In genomic region chr10:80386735-80387471, GRCm38 (mm10) we compare ENCODE assay signal across 8 mouse cellular contexts. TPM values are rescaled to one million over a fixed set of nuclear protein-coding genes. Genes with fewer than 3 reads are reported as not detected.
A peak's percentile ranks its signal among the peaks of the same experiment; 100 is the strongest.
DNase-seq lines count a peak whose midpoint lies in the region; ATAC-seq and TF ChIP-seq lines count a peak whose summit lies in the region.

No protein-coding gene starts in this region.

- peak overlapping the region; percentile 90 for H3K4me3 ChIP-seq in kidney, embryonic 14.5 days (ENCODE audit: low read length)
- peak overlapping the region; percentile 34 to 69 for H3K4me3 ChIP-seq in MEL (ENCODE audit: control insufficient read depth in 1 of 2, insufficient read depth in 1 of 2, low read depth in 2 of 2, low read length in 2 of 2)
- peak overlapping the region; percentile 98 for H3K4me3 ChIP-seq in forebrain, embryonic 11.5 days (ENCODE audit: low read depth, low read length)
- peak overlapping the region; percentile 97 for H3K4me3 ChIP-seq in limb, embryonic 12.5 days (replicated peaks)
- peak overlapping the region; percentile 99 for H3K4me3 ChIP-seq in neural tube, embryonic 12.5 days

- TF ChIP-seq EP300 in MEL (IDR thresholded peaks at IDR 0.05; ENCODE audit: low read depth in 1 of 2, low read length in 2 of 2): no peak

- ATAC-seq in kidney, embryonic 14.5 days (ENCODE audit: low FRiP score, low TSS enrichment): peak; percentile 2
- 0 out of 2 replicates have a peak, but pooled peaks have one; percentile 0 for ATAC-seq in forebrain, embryonic 11.5 days (replicated peaks; ENCODE audit: low FRiP score)
- ATAC-seq in limb, embryonic 12.5 days (ENCODE audit: insufficient number of reproducible peaks, insufficient read depth, low FRiP score, low TSS enrichment, low read depth): no peak
- ATAC-seq in neural tube, embryonic 12.5 days (ENCODE audit: low FRiP score, low read depth): no peak

- no peaks in the 10 kb centered on the region for H3K27me3 ChIP-seq in kidney, embryonic 14.5 days (ENCODE audit: control insufficient read depth, insufficient read depth, low read length)
- H3K27me3 ChIP-seq in MEL (ENCODE audit: control insufficient read depth in 1 of 2, insufficient read depth in 2 of 2, low read length in 2 of 2): no peaks in the 10 kb centered on the region
- H3K27me3 ChIP-seq in forebrain, embryonic 11.5 days (ENCODE audit: control insufficient read depth, insufficient read depth, low read length): no peaks in the 10 kb centered on the region
- no peaks in the 10 kb centered on the region for H3K27me3 ChIP-seq in limb, embryonic 12.5 days
- H3K27me3 ChIP-seq in neural tube, embryonic 12.5 days (replicated peaks): no peaks in the 10 kb centered on the region

- no peak for DNase-seq in kidney, adult 18-20 months
- DNase-seq in MEL (ENCODE audit: low read depth, low spot score): peak; percentile 47
- peak; percentile 77 for DNase-seq in forebrain, embryonic 11.5 days (ENCODE audit: low spot score)
- no peak for DNase-seq in spleen, postnatal 36 days (ENCODE audit: low spot score in 2 of 2)
- no peak for DNase-seq in right cerebral cortex, adult 18-20 months

- H3K36me3 ChIP-seq in kidney, embryonic 14.5 days (ENCODE audit: control insufficient read depth, insufficient read depth, low read length): peaks cover 46% of the 10 kb centered on the region
- H3K36me3 ChIP-seq in MEL (ENCODE audit: control insufficient read depth in 1 of 2, insufficient read depth in 2 of 2, low read length in 2 of 2): peaks cover 0 to 22% of the 10 kb centered on the region in 2 experiments; a peak in 2 of 4 replicates
- H3K36me3 ChIP-seq in forebrain, embryonic 11.5 days (ENCODE audit: control insufficient read depth, insufficient read depth, low read length): peaks cover 10% of the 10 kb centered on the region
- peaks cover 59% of the 10 kb centered on the region for H3K36me3 ChIP-seq in limb, embryonic 12.5 days
- H3K36me3 ChIP-seq in neural tube, embryonic 12.5 days: peaks cover 54% of the 10 kb centered on the region

- H3K4me2 ChIP-seq in kidney, embryonic 14.5 days (replicated peaks; ENCODE audit: low read depth, low read length): peak overlapping the region; percentile 94
- H3K4me2 ChIP-seq in forebrain, embryonic 11.5 days (ENCODE audit: low read depth, low read length, severe bottlenecking): peak overlapping the region; percentile 80
- H3K4me2 ChIP-seq in limb, embryonic 12.5 days: peak overlapping the region; percentile 94
- H3K4me2 ChIP-seq in neural tube, embryonic 12.5 days (replicated peaks): peak overlapping the region; percentile 96

- TF ChIP-seq CTCF in MEL (IDR thresholded peaks at IDR 0.05 in 2 of 3, conservative IDR thresholded peaks at IDR 0.05 in 1 of 3; ENCODE audit: control insufficient read depth in 1 of 3, insufficient read depth in 1 of 3, low read depth in 2 of 3, low read length in 3 of 3, poor library complexity in 1 of 3, severe bottlenecking in 1 of 3): no peak

- H3K9me3 ChIP-seq in kidney, embryonic 14.5 days (ENCODE audit: control insufficient read depth, low read length): no peaks in the 10 kb centered on the region
- H3K9me3 ChIP-seq in MEL (replicated peaks; ENCODE audit: insufficient read depth, low read length): no peaks in the 10 kb centered on the region
- H3K9me3 ChIP-seq in forebrain, embryonic 11.5 days (ENCODE audit: control insufficient read depth, low read length): no peaks in the 10 kb centered on the region
- H3K9me3 ChIP-seq in limb, embryonic 12.5 days: no peaks in the 10 kb centered on the region
- no peaks in the 10 kb centered on the region for H3K9me3 ChIP-seq in neural tube, embryonic 12.5 days

- H3K27ac ChIP-seq in kidney, embryonic 14.5 days (ENCODE audit: low read depth, low read length): peak overlapping the region; percentile 85
- H3K27ac ChIP-seq in MEL (ENCODE audit: control insufficient read depth, low read depth, low read length): no peak overlapping the region
- peak overlapping the region; percentile 79 for H3K27ac ChIP-seq in forebrain, embryonic 11.5 days (ENCODE audit: low read depth, low read length)
- H3K27ac ChIP-seq in limb, embryonic 12.5 days: peak overlapping the region; percentile 90
- H3K27ac ChIP-seq in neural tube, embryonic 12.5 days: peak overlapping the region; percentile 83

- under 1% methylated on average over 81 of the region's 94 CpGs for WGBS in kidney, embryonic 14.5 days
- WGBS in forebrain, embryonic 11.5 days: under 1% methylated on average over 73 of the region's 94 CpGs
- whole genome bisulfite sequencing in limb, embryonic 12.5 days: under 1% methylated on average over 70 of the region's 94 CpGs
- under 1% methylated on average over 94 of the region's 94 CpGs for WGBS in neural tube, embryonic 12.5 days

- H3K4me1 ChIP-seq in kidney, embryonic 14.5 days (ENCODE audit: control insufficient read depth, insufficient read depth, low read length): peaks cover 33% of the 10 kb centered on the region
- H3K4me1 ChIP-seq in MEL (ENCODE audit: control insufficient read depth in 1 of 2, insufficient read depth in 2 of 2, low read length in 2 of 2): peaks cover 9 to 39% of the 10 kb centered on the region in 2 experiments
- H3K4me1 ChIP-seq in forebrain, embryonic 11.5 days (replicated peaks; ENCODE audit: control insufficient read depth, insufficient read depth, low read length): peaks cover 22% of the 10 kb centered on the region
- H3K4me1 ChIP-seq in limb, embryonic 12.5 days (replicated peaks): peaks cover 38% of the 10 kb centered on the region
- peaks cover 41% of the 10 kb centered on the region for H3K4me1 ChIP-seq in neural tube, embryonic 12.5 days

- H3K9ac ChIP-seq in kidney, embryonic 14.5 days (ENCODE audit: low read depth, low read length): peak overlapping the region; percentile 97
- peak overlapping the region; percentile 62 for H3K9ac ChIP-seq in MEL (ENCODE audit: control insufficient read depth, low read depth, low read length, poor library complexity, severe bottlenecking)
- peak overlapping the region; percentile 77 for H3K9ac ChIP-seq in forebrain, embryonic 11.5 days (ENCODE audit: low read length)
- H3K9ac ChIP-seq in limb, embryonic 12.5 days (replicated peaks): peak overlapping the region; percentile 97
- H3K9ac ChIP-seq in neural tube, embryonic 12.5 days: peak overlapping the region; percentile 99

- peaks cover 17% of the 10 kb centered on the region for H3K79me2 ChIP-seq in MEL (ENCODE audit: control insufficient read depth, insufficient read depth, low read length, poor library complexity)

- no peak for TF ChIP-seq RAD21 in MEL (IDR thresholded peaks at IDR 0.05; ENCODE audit: low read depth, low read length)

- peak in 1 of 2 experiments; percentile 18; a peak in 1 of 4 replicates for TF ChIP-seq POLR2A in MEL (IDR thresholded peaks at IDR 0.05; ENCODE audit: control insufficient read depth in 1 of 2, insufficient read depth in 1 of 2, low read depth in 1 of 2, low read length in 2 of 2, poor library complexity in 1 of 2)

RNA-seq across cellular contexts. Expression of gene Mex3d, which starts 0.6 kb away (rescaled TPM):
- polyA plus RNA-seq in kidney, embryonic 14.5 days (2014; fragmentation: Nextera tagmentation; extraction: Ambion mirVana): 8.7 and 14.6 TPM in 2 replicates
- 14.1 and 15.6 TPM in 2 replicates for total RNA-seq in MEL (2012; rRNA removed)
- polyA plus RNA-seq in MEL (2012; ENCODE audit: insufficient read depth in 1 of 2, insufficient read length in 2 of 2, low read depth in 1 of 2, low replicate concordance in 2 of 2, missing spikeins in 1 of 2): 10 to 100 TPM in 1 of 2 experiments, not detected in 1; 18.8 TPM
- 13.3 and 15.9 TPM in 2 replicates for polyA plus RNA-seq in forebrain, embryonic 11.5 days (2014; fragmentation: Nextera tagmentation; extraction: Ambion mirVana)
- 12.5 and 15.2 TPM in 2 replicates for polyA plus RNA-seq in limb, embryonic 12.5 days (2016; fragmentation: Nextera tagmentation; extraction: Ambion mirVana)
- polyA plus RNA-seq in neural tube, embryonic 12.5 days (2016; fragmentation: Nextera tagmentation; extraction: Ambion mirVana): 23.6 and 26.5 TPM in 2 replicates

RNA-seq across cellular contexts. Expression of gene Mbd3, which starts 12.4 kb away (rescaled TPM):
- polyA plus RNA-seq in kidney, embryonic 14.5 days (2014; fragmentation: Nextera tagmentation; extraction: Ambion mirVana): 248 and 270 TPM in 2 replicates
- total RNA-seq in MEL (2012; rRNA removed): 81.4 and 86.9 TPM in 2 replicates
- polyA plus RNA-seq in MEL (2012; ENCODE audit: insufficient read depth in 1 of 2, insufficient read length in 2 of 2, low read depth in 1 of 2, low replicate concordance in 2 of 2, missing spikeins in 1 of 2): 100 to 1,000 TPM in 1 of 2 experiments, not detected in 1; 289 TPM
- 276 and 322 TPM in 2 replicates for polyA plus RNA-seq in forebrain, embryonic 11.5 days (2014; fragmentation: Nextera tagmentation; extraction: Ambion mirVana)
- polyA plus RNA-seq in limb, embryonic 12.5 days (2016; fragmentation: Nextera tagmentation; extraction: Ambion mirVana): 361 and 364 TPM in 2 replicates
- 304 and 314 TPM in 2 replicates for polyA plus RNA-seq in neural tube, embryonic 12.5 days (2016; fragmentation: Nextera tagmentation; extraction: Ambion mirVana)

RNA-seq across cellular contexts. Expression of gene Uqcr11, which starts 19.7 kb away (rescaled TPM):
- 806 and 1,046 TPM in 2 replicates for polyA plus RNA-seq in kidney, embryonic 14.5 days (2014; fragmentation: Nextera tagmentation; extraction: Ambion mirVana)
- total RNA-seq in MEL (2012; rRNA removed): 879 and 935 TPM in 2 replicates
- 100 to 1,000 TPM in 1 of 2 experiments, not detected in 1; 481 TPM for polyA plus RNA-seq in MEL (2012; ENCODE audit: insufficient read depth in 1 of 2, insufficient read length in 2 of 2, low read depth in 1 of 2, low replicate concordance in 2 of 2, missing spikeins in 1 of 2)
- polyA plus RNA-seq in forebrain, embryonic 11.5 days (2014; fragmentation: Nextera tagmentation; extraction: Ambion mirVana): 430 and 504 TPM in 2 replicates
- polyA plus RNA-seq in limb, embryonic 12.5 days (2016; fragmentation: Nextera tagmentation; extraction: Ambion mirVana): 416 and 437 TPM in 2 replicates
- 436 and 478 TPM in 2 replicates for polyA plus RNA-seq in neural tube, embryonic 12.5 days (2016; fragmentation: Nextera tagmentation; extraction: Ambion mirVana)

RNA-seq across cellular contexts. Expression of gene Plk5, which starts 30.6 kb away (rescaled TPM):
- polyA plus RNA-seq in kidney, embryonic 14.5 days (2014; fragmentation: Nextera tagmentation; extraction: Ambion mirVana): 0.62 and 0.66 TPM in 2 replicates
- 0.19 TPM in 1 of 2 replicates, not detected in the other for total RNA-seq in MEL (2012; rRNA removed)
- under 1 TPM in 1 of 2 experiments, not detected in 1; 0.19 TPM for polyA plus RNA-seq in MEL (2012; ENCODE audit: insufficient read depth in 1 of 2, insufficient read length in 2 of 2, low read depth in 1 of 2, low replicate concordance in 2 of 2, missing spikeins in 1 of 2)
- polyA plus RNA-seq in forebrain, embryonic 11.5 days (2014; fragmentation: Nextera tagmentation; extraction: Ambion mirVana): 0.36 and 0.87 TPM in 2 replicates
- 1.2 and 1.3 TPM in 2 replicates for polyA plus RNA-seq in limb, embryonic 12.5 days (2016; fragmentation: Nextera tagmentation; extraction: Ambion mirVana)
- polyA plus RNA-seq in neural tube, embryonic 12.5 days (2016; fragmentation: Nextera tagmentation; extraction: Ambion mirVana): 0.29 and 0.49 TPM in 2 replicates

RNA-seq across cellular contexts. Expression of gene Adamtsl5, which starts 38.7 kb away (rescaled TPM):
- polyA plus RNA-seq in kidney, embryonic 14.5 days (2014; fragmentation: Nextera tagmentation; extraction: Ambion mirVana): 1.2 and 2.7 TPM in 2 replicates
- total RNA-seq in MEL (2012; rRNA removed): 2.4 and 3.9 TPM in 2 replicates
- 10 to 100 TPM in 1 of 2 experiments, not detected in 1; 16.5 TPM for polyA plus RNA-seq in MEL (2012; ENCODE audit: insufficient read depth in 1 of 2, insufficient read length in 2 of 2, low read depth in 1 of 2, low replicate concordance in 2 of 2, missing spikeins in 1 of 2)
- polyA plus RNA-seq in forebrain, embryonic 11.5 days (2014; fragmentation: Nextera tagmentation; extraction: Ambion mirVana): 0.51 and 0.76 TPM in 2 replicates
- 0.70 and 0.88 TPM in 2 replicates for polyA plus RNA-seq in limb, embryonic 12.5 days (2016; fragmentation: Nextera tagmentation; extraction: Ambion mirVana)
- polyA plus RNA-seq in neural tube, embryonic 12.5 days (2016; fragmentation: Nextera tagmentation; extraction: Ambion mirVana): 0.50 and 1.1 TPM in 2 replicates

Comparison
In these comparisons a context has a peak if more than half of its experiments do, and no peak if none do; other contexts are left out.
1. ATAC-seq: peak in kidney, embryonic 14.5 days (single experiment) and forebrain, embryonic 11.5 days (single experiment); none in limb, embryonic 12.5 days (single experiment) and neural tube, embryonic 12.5 days (single experiment).
2. DNase-seq: peak in MEL (single experiment) and forebrain, embryonic 11.5 days (single experiment); none in kidney, adult 18-20 months (single experiment), spleen, postnatal 36 days (0 of 2) and right cerebral cortex, adult 18-20 months (single experiment).
3. Peak in every context shown above with its lines, with median percentiles within 50 percentile points of each other: H3K4me2 ChIP-seq, H3K4me3 ChIP-seq and H3K9ac ChIP-seq.